Mouse (Mus musculus) gastrocnemius, adult 2 months (tissue): ENCODE measurements around the gene Tifab. TPM values are rescaled to one million over a fixed set of nuclear protein-coding genes. Genes with fewer than 3 reads are reported as not detected.

Experiments
- DNase-seq: peaks from one replicate; pipeline ENCODE4 v3.0.0; 2022
- H3K27ac ChIP-seq: fragments of 200-600 bp; 2 replicates; pipeline ENCODE4 v1.8.1; 2022; ENCODE audit warnings: mild to moderate bottlenecking
- H3K4me3 ChIP-seq: fragments of 200-600 bp; 2 replicates; pipeline ENCODE4 v1.8.1; 2022; ENCODE audit warnings: mild to moderate bottlenecking, moderate library complexity
- CTCF ChIP-seq: fragments of 200-600 bp; IDR thresholded peaks from 2 replicates; pipeline ENCODE4 v1.8.1; 2022; ENCODE audit warnings: antibody characterized with exemption, mild to moderate bottlenecking, moderate library complexity
- intact Hi-C: fragments of 180-260 bp; cut with DNase I; formaldehyde crosslinking; loops from one replicate; pipeline ENCODE4 v1.15.1; 2025
- long read RNA-seq, 2 experiments: library from polyadenylated mRNA; stranded (forward); transcript quantifications; one replicate each; pipeline ENCODE4 v2.0.0; 2021
- total RNA-seq, 2 experiments: library from RNA; stranded (reverse); gene quantifications; 2 replicates each; pipeline ENCODE4 v1.2.3; 2021

Gene Tifab
- total RNA-seq, result under 1 TPM; 0.18 to 0.28 TPM
- long read RNA-seq, experiment 1, result 0 reads
- long read RNA-seq, experiment 2, result 0 reads

DNA sequence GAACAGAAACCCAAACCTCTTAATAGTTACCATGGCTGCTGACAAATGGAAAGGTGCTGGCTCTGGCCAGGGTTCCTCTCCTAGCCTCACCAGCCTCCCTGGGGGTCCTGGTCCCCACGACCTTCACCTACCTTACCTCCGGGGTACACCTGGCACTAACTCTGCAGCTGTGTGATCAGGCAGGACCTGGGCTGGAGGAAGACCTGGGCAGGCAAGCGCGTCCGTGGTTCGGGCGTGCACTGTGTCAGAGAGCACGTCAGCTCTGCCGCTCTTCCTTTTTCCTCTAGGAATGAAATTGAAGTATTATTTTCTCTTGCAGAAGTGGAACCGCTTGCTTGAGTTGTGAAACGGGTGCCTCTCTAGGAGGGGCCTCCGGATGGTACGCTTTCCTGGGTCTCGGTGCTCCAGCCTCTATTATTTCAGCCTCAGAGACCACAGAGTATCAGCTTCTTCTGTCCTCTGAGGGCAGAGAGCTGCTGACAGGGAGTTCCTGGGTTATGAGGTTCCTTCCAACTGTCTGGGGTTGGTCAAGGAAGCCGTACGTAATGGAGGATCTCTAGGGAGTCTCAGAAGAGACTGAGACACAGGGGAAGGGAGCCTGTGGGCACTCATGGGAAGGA, at the start of gene Tifab:
TSS of gene Tifab (minus strand) at position 470 of the 620 bp plus-strand sequence.
- intact Hi-C loops, result no loop called here
- no peak for DNase-seq
- H3K4me3 ChIP-seq, result peak within 1 kb of the TSS; percentile 48
- TF ChIP-seq CTCF, result no peak
- peak within 1 kb of the TSS; percentile 43; the same call in 1 of the 2 replicates for H3K27ac ChIP-seq

DNA sequence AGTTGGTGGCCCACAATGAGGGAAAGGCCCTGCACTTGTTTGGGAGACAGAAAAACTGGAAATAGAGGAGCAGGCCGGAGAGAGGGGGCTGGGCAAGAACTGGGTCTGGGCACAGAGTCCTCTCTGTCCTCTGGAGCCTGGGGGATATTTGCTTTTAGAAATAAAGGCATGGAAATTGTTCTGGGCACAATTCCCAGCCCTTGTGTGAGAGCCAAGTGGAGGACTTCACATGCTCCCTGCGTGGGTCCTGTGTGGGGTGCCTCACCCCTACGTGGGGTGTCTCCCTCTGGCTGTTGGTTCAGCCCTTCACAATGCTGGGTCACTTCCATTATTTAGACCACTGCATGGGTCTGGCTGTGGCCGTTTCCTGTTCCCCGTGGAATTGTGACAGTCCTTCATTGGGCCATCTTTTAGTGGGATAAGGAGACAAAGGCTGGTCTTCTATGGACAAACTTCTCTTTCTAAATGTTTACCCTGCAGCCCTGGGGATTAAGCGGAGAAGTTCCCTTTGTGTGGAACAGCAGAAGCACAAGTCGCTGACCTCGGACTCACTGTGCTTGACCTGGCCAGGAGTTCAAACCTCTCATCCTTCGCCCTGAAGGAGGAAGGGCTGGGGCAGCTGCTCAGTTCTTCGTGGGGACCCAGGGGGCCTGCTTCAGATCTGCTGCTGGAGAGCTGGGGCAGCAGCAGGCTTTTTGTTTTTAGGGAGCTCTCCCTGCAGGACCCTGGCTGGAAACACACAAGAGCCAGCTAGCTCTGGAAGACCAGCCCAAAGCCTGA, 47.7 kb upstream of the Tifab start:
- Histone ChIP-seq H3K27ac (no peak overlapping the region), H3K4me3 (no peak overlapping the region)
- intact Hi-C loops, result no loop called here
- DNase-seq, result no peak
- no peak for TF ChIP-seq CTCF

DNA sequence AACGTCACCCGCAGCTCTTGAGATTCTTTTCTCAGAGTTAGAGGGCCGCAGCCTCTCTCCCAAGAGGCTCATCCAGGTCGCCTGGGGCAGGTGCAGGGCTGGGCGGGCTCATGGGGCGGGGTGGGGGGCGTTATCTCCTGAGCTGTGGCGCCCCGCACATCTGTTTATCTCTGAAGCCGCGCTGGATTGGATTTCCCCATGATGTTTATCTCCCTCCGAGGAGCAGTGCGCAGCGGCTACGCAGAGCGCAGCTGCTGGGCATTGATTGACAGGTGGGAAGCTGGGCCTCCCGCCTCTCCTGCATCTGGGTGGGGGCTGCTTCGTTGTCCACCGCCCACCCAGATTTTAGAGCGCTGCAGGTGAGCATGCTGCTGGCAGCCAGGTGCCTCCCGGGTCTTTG, 44.9 kb upstream of the Tifab start:
- no peak for TF ChIP-seq CTCF
- Histone ChIP-seq H3K27ac (no peak overlapping the region), H3K4me3 (no peak overlapping the region)
- no peak for DNase-seq
- intact Hi-C loops, result no loop called here

DNA sequence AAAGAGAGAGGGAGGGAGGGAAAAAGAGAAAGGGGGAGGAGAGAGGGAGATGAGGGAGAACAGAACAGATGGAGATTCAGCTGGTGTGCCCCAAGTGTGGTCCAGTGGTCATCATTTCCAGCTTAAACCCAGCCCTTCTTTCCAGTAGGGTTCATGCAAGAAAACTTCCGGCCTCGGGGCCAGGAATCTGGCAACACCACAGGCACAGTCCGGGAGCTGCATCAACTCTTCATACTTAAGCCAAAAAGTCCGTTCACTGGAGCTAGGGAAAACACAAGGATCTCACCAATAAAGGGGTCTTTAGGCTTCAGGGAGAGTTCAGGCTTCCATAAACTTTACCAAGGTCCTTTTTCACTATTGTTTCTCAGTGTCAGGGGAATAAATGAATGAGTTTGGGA, 44.2 kb upstream of the Tifab start:
- intact Hi-C loops, result no loop called here
- no peak for DNase-seq
- H3K27ac ChIP-seq, result no peak overlapping the region
- no peak overlapping the region for H3K4me3 ChIP-seq
- TF ChIP-seq CTCF, result no peak

DNA sequence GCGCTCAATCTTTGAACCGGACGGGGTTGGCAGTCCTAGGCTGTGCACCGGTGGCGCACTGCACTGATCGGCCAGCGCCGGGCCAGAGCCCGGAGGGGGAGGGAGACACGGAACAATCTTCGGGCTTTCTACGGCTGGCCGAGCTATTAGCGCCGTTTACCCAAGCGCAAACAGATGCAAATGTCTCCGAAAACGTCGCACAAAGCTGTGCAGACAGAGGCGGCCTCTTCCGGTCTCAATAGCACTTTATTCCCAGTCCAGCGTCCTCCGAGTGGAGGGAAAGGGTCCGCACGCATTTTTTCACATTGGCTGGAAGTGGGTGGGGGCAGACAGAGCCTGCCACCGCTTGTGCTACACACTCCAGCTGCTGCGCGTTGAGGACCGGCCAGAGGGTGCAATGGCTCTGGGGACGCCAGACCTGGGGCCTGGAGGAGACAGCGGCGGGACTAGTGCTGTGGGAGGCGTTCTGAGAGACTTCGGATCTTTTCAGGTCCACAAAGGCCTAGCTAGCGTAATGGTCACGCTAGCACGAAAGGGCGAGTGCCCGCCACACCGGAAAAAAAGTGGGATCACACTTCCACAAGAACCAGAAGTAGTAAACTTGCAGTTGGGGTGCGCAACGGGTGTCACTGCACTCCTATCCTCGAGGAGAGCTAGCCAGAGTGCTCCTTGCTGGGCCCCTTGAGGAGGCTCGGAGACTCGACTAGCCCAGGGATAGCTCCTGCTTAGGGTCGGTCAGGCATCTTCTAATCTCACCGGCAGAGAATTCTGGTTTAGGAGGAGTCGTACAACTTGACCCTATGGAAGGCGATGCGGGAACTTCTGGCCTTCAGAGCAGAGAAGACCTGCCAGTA, 43.5 kb upstream of the Tifab start:
- TF ChIP-seq CTCF, result no peak
- intact Hi-C loops, result no loop called here
- H3K27ac ChIP-seq, result no peak overlapping the region
- H3K4me3 ChIP-seq, result peak overlapping the region; percentile 57
- DNase-seq, result no peak

DNA sequence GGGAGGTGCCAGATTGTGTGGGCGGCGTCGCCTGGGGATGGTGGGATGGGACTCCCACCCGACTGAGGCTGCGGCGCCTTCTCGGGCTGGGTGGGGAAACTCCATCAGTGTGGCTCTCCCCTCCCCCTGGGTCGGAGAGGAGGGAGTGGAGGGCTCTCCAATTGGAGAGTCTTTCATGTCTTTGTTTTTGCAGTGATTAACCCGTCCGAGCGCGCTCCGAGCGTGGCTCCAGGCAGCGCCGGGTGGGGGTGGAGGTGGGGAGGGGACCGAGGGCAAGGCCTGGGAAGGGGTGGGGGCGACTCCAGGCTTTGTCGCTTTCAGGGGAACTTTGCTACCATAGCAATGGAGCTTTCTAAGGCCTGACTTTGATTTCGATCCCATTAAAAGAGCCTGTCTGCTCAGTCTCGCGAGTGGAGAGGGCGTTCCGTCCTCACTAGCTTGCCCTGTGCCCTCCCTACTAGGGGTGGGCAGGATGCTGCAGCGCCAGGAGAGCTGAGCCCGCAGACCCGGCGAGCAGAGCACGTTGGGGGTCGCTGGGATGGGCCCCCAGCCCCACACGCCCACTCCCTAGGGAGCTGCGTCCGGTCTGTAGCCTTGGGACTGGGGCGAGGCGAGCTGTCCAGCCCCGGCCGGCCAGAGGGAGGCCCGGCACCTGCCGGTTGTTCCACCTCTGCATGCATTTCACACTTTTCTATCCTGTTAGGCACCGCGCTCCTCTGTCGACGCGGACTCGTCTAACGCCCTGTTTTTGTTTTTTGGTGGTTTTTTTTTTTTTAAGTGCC, 42.6 kb upstream of the Tifab start:
- TF ChIP-seq CTCF, result no peak
- Histone ChIP-seq H3K4me3 (peak overlapping the region; percentile 57), H3K27ac (no peak overlapping the region)
- no peak for DNase-seq
- intact Hi-C loops, result no loop called here

DNA sequence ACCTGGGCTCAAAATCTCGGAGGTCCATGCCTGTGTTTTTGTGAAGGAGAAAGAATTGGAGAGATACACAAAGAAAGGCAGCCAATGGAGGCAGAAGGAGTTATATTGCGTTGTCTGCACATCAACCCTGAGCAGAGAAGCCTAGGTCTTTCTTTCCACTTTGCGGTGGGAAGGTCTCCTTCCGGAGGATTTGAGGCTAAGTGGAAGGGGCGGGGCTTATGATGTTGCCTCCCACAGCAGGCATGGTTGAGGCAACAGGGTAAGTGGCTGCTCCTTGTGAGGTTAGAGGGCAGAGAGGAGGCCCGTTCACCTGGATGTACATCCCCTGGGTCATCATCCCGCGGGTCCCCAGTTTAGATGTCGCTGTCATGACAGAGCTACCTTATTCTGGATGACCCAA, 40.6 kb upstream of the Tifab start:
- intact Hi-C loops, result no loop called here
- DNase-seq, result no peak
- H3K4me3 ChIP-seq, result no peak overlapping the region
- no peak overlapping the region for H3K27ac ChIP-seq
- no peak for TF ChIP-seq CTCF

DNA sequence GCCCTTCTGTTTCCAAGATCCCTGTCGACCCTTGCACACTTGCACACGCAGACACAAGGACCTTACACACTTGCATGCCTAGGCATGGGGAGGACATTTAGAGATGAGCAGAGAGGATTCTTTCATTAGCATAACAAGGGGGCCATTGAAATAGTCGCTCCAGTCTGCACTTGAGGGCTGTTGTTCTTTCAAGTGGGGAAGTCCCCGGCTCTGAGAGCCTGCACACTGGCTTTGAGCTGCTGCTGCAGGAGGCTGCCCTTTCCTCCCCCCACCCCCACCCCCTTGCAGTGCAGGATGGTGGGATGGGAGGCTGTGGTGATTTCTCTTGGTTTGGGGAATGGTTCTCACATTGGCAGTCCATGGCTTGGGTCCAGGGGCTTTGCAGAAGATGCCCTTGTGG, 37.4 kb upstream of the Tifab start:
- no peak for TF ChIP-seq CTCF
- intact Hi-C loops, result no loop called here
- Histone ChIP-seq H3K27ac (no peak overlapping the region), H3K4me3 (no peak overlapping the region)
- DNase-seq, result no peak

DNA sequence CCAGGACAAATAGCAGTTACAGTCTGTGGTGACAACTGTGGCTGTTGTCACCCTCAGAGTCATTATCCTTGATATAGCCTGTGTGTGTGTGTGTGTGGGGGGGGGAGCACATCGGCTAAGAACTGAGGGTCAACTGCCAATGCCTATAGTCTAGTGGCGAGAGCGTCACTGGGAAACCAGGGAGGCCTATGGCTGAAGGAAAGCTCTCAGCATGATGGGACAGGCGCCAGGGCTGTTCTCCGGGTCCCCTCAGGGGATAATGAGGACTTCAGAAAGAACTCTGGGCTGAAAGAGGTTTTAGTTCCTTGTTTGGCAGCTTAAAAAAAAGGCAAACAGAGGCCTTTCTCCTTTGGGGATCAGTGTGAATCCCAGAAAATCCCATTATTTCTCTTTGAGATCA, 35.9 kb upstream of the Tifab start:
- intact Hi-C loops, result no loop called here
- no peak overlapping the region for H3K4me3 ChIP-seq
- DNase-seq, result no peak
- TF ChIP-seq CTCF, result no peak
- H3K27ac ChIP-seq, result no peak overlapping the region

DNA sequence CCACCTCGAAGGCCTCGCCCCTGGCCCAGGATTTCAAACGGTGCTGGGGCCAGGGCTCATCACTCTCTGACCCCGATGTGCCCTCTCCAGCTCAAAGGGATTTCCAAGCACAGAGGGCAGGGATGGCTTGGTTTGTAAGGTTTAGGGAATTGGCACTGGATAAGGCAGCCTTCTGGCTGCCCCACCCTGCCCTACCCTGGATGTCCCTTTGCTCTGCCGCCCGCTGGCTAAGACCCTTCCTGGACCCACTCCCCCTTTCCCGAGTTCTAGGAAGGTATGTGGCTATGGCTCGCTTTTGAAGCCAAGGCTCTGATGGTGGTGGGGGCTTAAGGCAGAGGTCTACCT, 30.4 kb upstream of the Tifab start:
- no peak for TF ChIP-seq CTCF
- Histone ChIP-seq H3K4me3 (no peak overlapping the region), H3K27ac (no peak overlapping the region)
- intact Hi-C loops, result no loop called here
- no peak for DNase-seq

DNA sequence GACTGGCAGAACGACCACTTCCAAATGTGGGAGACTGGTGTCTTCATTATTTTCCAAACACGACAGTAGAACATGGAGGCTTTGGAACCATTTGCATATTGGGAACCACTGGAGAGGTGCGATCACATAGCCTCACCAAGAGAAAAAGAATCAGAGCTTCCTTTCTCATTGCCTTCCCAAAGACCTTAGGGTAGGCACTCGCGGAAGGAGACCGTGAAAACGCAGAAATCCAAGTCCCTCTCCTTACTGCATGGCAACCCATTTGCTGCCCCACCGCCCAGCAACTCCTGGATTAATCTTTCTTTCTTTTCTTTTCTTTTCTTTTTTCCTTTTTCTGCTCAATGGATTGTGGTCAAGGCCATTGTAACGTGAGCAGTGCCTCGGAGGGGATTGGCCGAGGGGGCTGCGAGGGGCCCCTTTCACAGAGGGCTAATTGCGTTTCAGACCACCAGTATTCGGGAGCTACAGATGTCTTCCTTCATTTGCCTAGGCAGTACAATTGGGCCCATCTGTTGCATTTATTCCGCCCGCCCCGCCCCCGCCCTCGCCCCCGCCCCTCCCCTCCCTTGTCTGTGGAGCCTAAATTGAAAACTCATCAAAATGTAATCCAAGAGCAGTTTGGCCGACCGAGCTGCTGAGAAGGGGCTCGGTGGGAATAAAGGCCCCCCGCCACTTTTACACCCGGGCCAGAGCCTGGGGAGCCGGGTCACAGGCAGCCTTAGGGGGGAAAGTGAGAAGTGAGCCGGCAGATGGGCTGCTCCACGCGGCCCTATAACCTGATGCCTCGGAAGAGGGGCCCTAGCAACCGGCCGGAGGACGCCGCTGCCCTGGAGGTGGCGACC, 29.8 kb upstream of the Tifab start:
- TF ChIP-seq CTCF, result no peak
- no peak for DNase-seq
- no peak overlapping the region for H3K27ac ChIP-seq
- intact Hi-C loops, result no loop called here
- no peak overlapping the region for H3K4me3 ChIP-seq
